Comparison of ENCODE assay signal across 19 mouse cellular contexts in the genomic region with DNA sequence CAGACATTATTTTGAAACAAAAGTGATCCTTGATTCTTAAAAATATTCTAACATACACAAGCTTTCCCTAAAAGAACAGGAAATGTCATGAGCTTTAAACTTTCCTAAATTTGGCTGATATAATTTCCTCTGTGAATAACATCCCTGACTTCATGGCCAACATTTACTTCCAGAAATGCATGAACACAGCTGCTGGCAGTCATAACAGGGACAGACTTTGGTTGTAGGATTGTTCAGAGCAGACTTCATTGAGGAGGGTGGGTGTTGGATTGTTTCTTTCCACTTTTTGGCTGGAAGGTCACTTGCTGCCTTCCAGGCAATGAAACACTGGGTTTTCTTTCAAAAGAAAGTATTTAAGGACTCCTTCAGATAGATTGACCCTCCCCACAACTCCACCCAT.
DNase-seq lines count a peak whose midpoint lies in the region; ATAC-seq and TF ChIP-seq lines count a peak whose summit lies in the region.
"Had no signal": no experiment of that assay in that cellular context is flagged by ENCODE, and none has a peak within 500 bp of the region (broad histone marks: within the 10 kb centered on the region; RNA-seq: fewer than 3 reads in every experiment).

No protein-coding gene starts in this region.

- no peak overlapping the region for H3K4me3 ChIP-seq in kidney, postnatal 0 days (replicated peaks; ENCODE audit: low read depth, low read length)
- H3K4me3 ChIP-seq in lung, embryonic 16.5 days (ENCODE audit: low read length) = no peak overlapping the region
- H3K4me3 ChIP-seq: embryonic facial prominence, embryonic 13.5 days; forebrain, embryonic 13.5 days; heart, embryonic 13.5 days; hindbrain, embryonic 15.5 days had no signal

- TF ChIP-seq CTCF in kidney, postnatal 0 days (IDR thresholded peaks at IDR 0.05; ENCODE audit: low read depth) = no peak

- no peaks in the 10 kb centered on the region for H3K9me3 ChIP-seq in kidney, postnatal 0 days (replicated peaks; ENCODE audit: low read length)
- H3K9me3 ChIP-seq in lung, embryonic 16.5 days (ENCODE audit: control insufficient read depth, low read length) = no peaks in the 10 kb centered on the region
- H3K9me3 ChIP-seq: embryonic facial prominence, embryonic 13.5 days; forebrain, embryonic 13.5 days; heart, embryonic 13.5 days; hindbrain, embryonic 15.5 days had no signal

- peak; percentile 70 for DNase-seq in heart, adult 11 months
- no peak for DNase-seq in heart, postnatal 36 days
- DNase-seq in kidney, postnatal 0 days (ENCODE audit: low spot score) = peak; percentile 63
- no peak for DNase-seq in kidney, postnatal 36 days
- no peak for DNase-seq in lung, postnatal 36 days
- DNase-seq: adrenal gland, postnatal 14 days; cerebellum, adult 11-12 months; cerebellum, adult 9-10 months; cerebellum, postnatal 25 days; forebrain, postnatal 0 days; gastrocnemius, postnatal 25 days had no signal

- no peaks in the 10 kb centered on the region for H3K27me3 ChIP-seq in kidney, postnatal 0 days (ENCODE audit: insufficient read depth, low read length)
- H3K27me3 ChIP-seq in lung, embryonic 16.5 days (ENCODE audit: control insufficient read depth, insufficient read depth, low read depth, low read length) = no peaks in the 10 kb centered on the region
- H3K27me3 ChIP-seq: CH12.LX; embryonic facial prominence, embryonic 13.5 days; forebrain, embryonic 13.5 days; heart, embryonic 13.5 days; hindbrain, embryonic 15.5 days; Patski had no signal

- intact Hi-C loops in heart, postnatal 36 days (cut with DNase I) = no loop called here

- no peak overlapping the region for H3K9ac ChIP-seq in kidney, postnatal 0 days (ENCODE audit: low read depth, low read length)
- H3K9ac ChIP-seq in lung, embryonic 16.5 days (ENCODE audit: low read length) = no peak overlapping the region
- H3K9ac ChIP-seq: embryonic facial prominence, embryonic 13.5 days; forebrain, embryonic 13.5 days; forebrain, postnatal 0 days; heart, embryonic 13.5 days; hindbrain, embryonic 15.5 days had no signal

- no peak overlapping the region for H3K4me2 ChIP-seq in kidney, postnatal 0 days (ENCODE audit: low read length)
- no peak overlapping the region for H3K4me2 ChIP-seq in lung, embryonic 16.5 days (ENCODE audit: low read depth, low read length)
- H3K4me2 ChIP-seq: embryonic facial prominence, embryonic 13.5 days; forebrain, embryonic 13.5 days; heart, embryonic 13.5 days; hindbrain, embryonic 15.5 days had no signal

- H3K36me3 ChIP-seq in kidney, postnatal 0 days (ENCODE audit: insufficient read depth, low read length) = no peaks in the 10 kb centered on the region
- H3K36me3 ChIP-seq in lung, embryonic 16.5 days (ENCODE audit: control insufficient read depth, insufficient read depth, low read length) = no peaks in the 10 kb centered on the region
- H3K36me3 ChIP-seq: embryonic facial prominence, embryonic 13.5 days; heart, embryonic 13.5 days; hindbrain, embryonic 15.5 days had no signal

- no peaks in the 10 kb centered on the region for H3K4me1 ChIP-seq in kidney, postnatal 0 days (replicated peaks; ENCODE audit: insufficient read depth, low read length)
- H3K4me1 ChIP-seq in lung, embryonic 16.5 days (replicated peaks; ENCODE audit: control insufficient read depth, insufficient read depth, low read length) = 0 out of 2 replicates have a peak, but pooled peaks cover 2% of the 10 kb centered on the region
- H3K4me1 ChIP-seq: embryonic facial prominence, embryonic 13.5 days; forebrain, embryonic 13.5 days; heart, embryonic 13.5 days; hindbrain, embryonic 15.5 days had no signal

- no peak for ATAC-seq in kidney, postnatal 0 days (replicated peaks; ENCODE audit: low FRiP score, low read depth)
- no peak for ATAC-seq in lung, embryonic 16.5 days (ENCODE audit: low read depth)
- ATAC-seq: activated CD4-positive, CD25-positive, alpha-beta regulatory T cell, adult 4 months; forebrain, embryonic 13.5 days; forebrain, postnatal 0 days; Patski had no signal

- no peak overlapping the region for H3K27ac ChIP-seq in kidney, postnatal 0 days
- H3K27ac ChIP-seq in lung, embryonic 16.5 days (ENCODE audit: low read length) = 0 out of 2 replicates have a peak overlapping the region, but pooled peaks have one; percentile 46
- H3K27ac ChIP-seq: embryonic facial prominence, embryonic 13.5 days; forebrain, embryonic 13.5 days; heart, embryonic 13.5 days; hindbrain, embryonic 15.5 days had no signal

Comparison
In these comparisons a context has a peak if more than half of its experiments do, and no peak if none do; other contexts are left out.
1. DNase-seq: peak in heart, adult 11 months (single experiment) and kidney, postnatal 0 days (single experiment); none in heart, postnatal 36 days (0 of 2), kidney, postnatal 36 days (0 of 2) and lung, postnatal 36 days (single experiment).